9 mouse cellular contexts compared by ENCODE assay signal in the genomic region with DNA sequence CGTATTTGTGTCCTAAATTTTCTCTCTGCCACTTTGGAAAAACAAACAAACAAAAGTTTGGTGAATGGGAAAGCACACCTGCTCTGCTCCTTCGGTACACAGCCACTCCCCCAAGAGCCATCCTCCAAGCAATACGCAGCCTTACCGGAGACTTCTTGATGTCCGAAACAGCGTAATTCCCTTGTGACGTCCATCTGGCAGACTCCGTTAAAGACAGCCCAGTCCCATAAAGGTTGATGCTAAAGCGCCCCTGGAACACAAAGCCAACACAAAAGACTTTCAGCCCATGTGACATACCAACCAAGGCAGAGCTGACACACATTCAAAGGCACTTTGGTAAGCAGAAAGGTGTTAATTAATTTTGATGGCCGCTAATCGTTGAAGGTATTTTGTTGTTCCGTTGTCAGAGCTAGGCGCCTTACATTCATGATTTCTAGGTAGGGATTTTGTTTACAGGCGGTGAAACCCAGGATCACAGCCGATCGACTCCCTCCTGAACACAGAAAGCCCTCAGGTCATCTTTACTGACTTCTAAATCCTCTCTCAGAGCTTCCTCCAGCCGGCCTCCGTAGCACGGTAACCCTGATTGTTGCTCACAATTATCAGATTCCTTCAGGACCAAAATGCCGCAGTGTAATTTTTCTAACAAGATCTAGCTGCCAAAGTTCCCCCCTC. TPM values are rescaled to one million over a fixed set of nuclear protein-coding genes. Genes with fewer than 3 reads are reported as not detected.
DNase-seq lines count a peak whose midpoint lies in the region; ATAC-seq and TF ChIP-seq lines count a peak whose summit lies in the region.
"Had no signal": no experiment of that assay in that cellular context is flagged by ENCODE, and none has a peak within 500 bp of the region (broad histone marks: within the 10 kb centered on the region; RNA-seq: fewer than 3 reads in every experiment).

No protein-coding gene starts in this region.

- 4% methylated on average over 20 of the region's 20 CpGs for WGBS in embryonic facial prominence, embryonic 11.5 days
- whole genome bisulfite sequencing in intestine, embryonic 15.5 days = 22% methylated on average over 20 of the region's 20 CpGs
- WGBS in neural tube, embryonic 13.5 days = 4% methylated on average over 20 of the region's 20 CpGs

- DNase-seq in layer of hippocampus, adult 2 months (ENCODE audit: low spot score in 2 of 2) = no peak
- DNase-seq in layer of hippocampus, adult 9-11 months = no peak
- DNase-seq in embryonic facial prominence, embryonic 11.5 days (ENCODE audit: low spot score) = peak; percentile 26
- no peak for DNase-seq in right cerebral cortex, adult 2 months (ENCODE audit: low spot score in 2 of 2)
- no peak for DNase-seq in frontal cortex, postnatal 10 days (ENCODE audit: low spot score in 2 of 2)
- no peak for DNase-seq in cerebellum, postnatal 4 days (ENCODE audit: low spot score in 2 of 2)

- H3K27me3 ChIP-seq in embryonic facial prominence, embryonic 11.5 days (ENCODE audit: control insufficient read depth, insufficient read depth, low read length) = no peaks in the 10 kb centered on the region
- no peaks in the 10 kb centered on the region for H3K27me3 ChIP-seq in intestine, embryonic 15.5 days (replicated peaks)
- peaks cover 17% of the 10 kb centered on the region for H3K27me3 ChIP-seq in neural tube, embryonic 13.5 days
- H3K27me3 ChIP-seq: Patski had no signal

- H3K4me3 ChIP-seq in layer of hippocampus, adult 2 months = peak overlapping the region; percentile 42
- peak overlapping the region; percentile 24 for H3K4me3 ChIP-seq in embryonic facial prominence, embryonic 11.5 days (ENCODE audit: low read depth, low read length)
- peak overlapping the region; percentile 14 for H3K4me3 ChIP-seq in intestine, embryonic 15.5 days (replicated peaks)
- peak overlapping the region; percentile 33 for H3K4me3 ChIP-seq in neural tube, embryonic 13.5 days

- 0 out of 2 replicates have a peak, but pooled peaks have one; percentile 47 for ATAC-seq in embryonic facial prominence, embryonic 11.5 days (replicated peaks; ENCODE audit: insufficient number of reproducible peaks, low FRiP score, low TSS enrichment, low read depth)
- ATAC-seq in intestine, embryonic 15.5 days = peak; percentile 55; the same call in 1 of the 2 replicates
- peak; percentile 48; the same call in 1 of the 2 replicates for ATAC-seq in neural tube, embryonic 13.5 days (ENCODE audit: low read depth)
- ATAC-seq: Patski had no signal

- no peaks in the 10 kb centered on the region for H3K36me3 ChIP-seq in embryonic facial prominence, embryonic 11.5 days (replicated peaks; ENCODE audit: control insufficient read depth, insufficient read depth, low read depth, low read length)
- no peaks in the 10 kb centered on the region for H3K36me3 ChIP-seq in intestine, embryonic 15.5 days
- no peaks in the 10 kb centered on the region for H3K36me3 ChIP-seq in neural tube, embryonic 13.5 days

- no peaks in the 10 kb centered on the region for H3K9me3 ChIP-seq in embryonic facial prominence, embryonic 11.5 days (replicated peaks; ENCODE audit: control insufficient read depth, low read length)
- no peaks in the 10 kb centered on the region for H3K9me3 ChIP-seq in intestine, embryonic 15.5 days
- H3K9me3 ChIP-seq in neural tube, embryonic 13.5 days = no peaks in the 10 kb centered on the region

- peak overlapping the region; percentile 53 for H3K4me2 ChIP-seq in embryonic facial prominence, embryonic 11.5 days (ENCODE audit: low read depth, low read length)
- H3K4me2 ChIP-seq in intestine, embryonic 15.5 days (replicated peaks) = peak overlapping the region; percentile 49
- peak overlapping the region; percentile 64 for H3K4me2 ChIP-seq in neural tube, embryonic 13.5 days

- no peak for TF ChIP-seq CTCF in layer of hippocampus, adult 2 months (conservative IDR thresholded peaks at IDR 0.05)

- peak overlapping the region; percentile 43; the same call in 1 of the 2 replicates for H3K27ac ChIP-seq in layer of hippocampus, adult 2 months
- no peak overlapping the region for H3K27ac ChIP-seq in embryonic facial prominence, embryonic 11.5 days (replicated peaks; ENCODE audit: low read depth, low read length)
- no peak overlapping the region for H3K27ac ChIP-seq in intestine, embryonic 15.5 days
- H3K27ac ChIP-seq in neural tube, embryonic 13.5 days (replicated peaks) = no peak overlapping the region

- no peaks in the 10 kb centered on the region for H3K4me1 ChIP-seq in embryonic facial prominence, embryonic 11.5 days (ENCODE audit: control insufficient read depth, insufficient read depth, low read length)
- H3K4me1 ChIP-seq in intestine, embryonic 15.5 days (replicated peaks) = no peaks in the 10 kb centered on the region
- peaks cover 12% of the 10 kb centered on the region for H3K4me1 ChIP-seq in neural tube, embryonic 13.5 days (replicated peaks)

- peak overlapping the region; percentile 32; the same call in 1 of the 2 replicates for H3K9ac ChIP-seq in embryonic facial prominence, embryonic 11.5 days (replicated peaks; ENCODE audit: low read length)
- H3K9ac ChIP-seq in intestine, embryonic 15.5 days = no peak overlapping the region
- peak overlapping the region; percentile 69 for H3K9ac ChIP-seq in neural tube, embryonic 13.5 days

RNA-seq across cellular contexts. Expression of a gene that starts 29.4 kb away (rescaled TPM):
- total RNA-seq in layer of hippocampus, adult 2 months (2021) = under 1 TPM; 0.15 to 0.27 TPM
- 0.72 and 1.7 TPM in 2 replicates for polyA plus RNA-seq in embryonic facial prominence, embryonic 11.5 days (2014; fragmentation: Nextera tagmentation; extraction: Ambion mirVana)
- 0.36 and 0.66 TPM in 2 replicates for polyA plus RNA-seq in intestine, embryonic 15.5 days (2015; fragmentation: Nextera tagmentation; extraction: Ambion mirVana)
- polyA plus RNA-seq in neural tube, embryonic 13.5 days (2015; fragmentation: Nextera tagmentation; extraction: Ambion mirVana) = 0.46 and 0.59 TPM in 2 replicates
